Mouse (Mus musculus) kidney, adult 8-10 months (tissue): ENCODE data around the gene Olfr1314.

ENCODE experiments used
- DNase-seq, 2 experiments: peaks; one replicate each; pipeline ENCODE4 v3.0.0; 2022

Olfr1314 gene

DNA sequence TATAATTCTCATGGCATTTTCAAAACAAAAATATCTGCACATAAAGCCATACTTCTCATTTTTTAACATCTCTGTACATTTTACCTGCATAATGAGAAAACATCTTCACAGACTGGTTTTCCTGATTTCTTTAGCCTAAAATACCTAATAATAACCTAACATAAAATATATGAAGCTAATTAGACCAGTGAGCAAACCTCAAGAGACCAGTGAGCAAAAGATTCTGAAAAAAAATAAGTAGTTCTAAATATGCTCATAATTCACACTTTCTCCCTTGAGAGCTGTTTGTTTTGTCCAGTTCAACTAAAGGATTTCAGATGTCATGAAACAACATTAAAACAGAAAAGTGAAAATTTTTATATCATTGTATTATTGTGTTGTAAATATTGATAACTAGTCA lies at the start of gene Olfr1314:
TSS of gene Olfr1314 (minus strand) at position 101 of the 400 bp plus-strand sequence.
- no peak for DNase-seq

DNA sequence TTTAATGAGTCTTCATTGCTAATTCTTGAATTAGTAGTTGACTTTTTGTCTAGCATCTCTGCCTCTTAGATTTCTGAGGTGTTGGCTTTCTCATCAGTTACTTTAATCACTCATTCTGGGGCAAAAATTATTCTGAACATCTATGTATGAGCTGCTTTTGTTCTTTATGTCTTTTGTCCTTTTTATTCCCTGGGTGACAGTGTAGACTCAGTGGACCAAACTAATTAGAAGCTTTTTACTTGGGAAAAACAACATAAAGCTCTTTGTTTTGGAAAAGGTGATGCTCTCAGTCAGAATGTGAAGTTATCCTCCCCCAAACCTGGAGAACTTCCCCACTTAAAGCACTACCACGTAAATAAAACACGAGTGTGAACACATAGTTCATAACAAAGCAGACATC lies 43.4 kb upstream of the Olfr1314 start, which contains the start of gene Olfr1317:
TSS of gene Olfr1317 (plus strand) at position 301 of the 400 bp plus-strand sequence.
- no peak for DNase-seq

DNA sequence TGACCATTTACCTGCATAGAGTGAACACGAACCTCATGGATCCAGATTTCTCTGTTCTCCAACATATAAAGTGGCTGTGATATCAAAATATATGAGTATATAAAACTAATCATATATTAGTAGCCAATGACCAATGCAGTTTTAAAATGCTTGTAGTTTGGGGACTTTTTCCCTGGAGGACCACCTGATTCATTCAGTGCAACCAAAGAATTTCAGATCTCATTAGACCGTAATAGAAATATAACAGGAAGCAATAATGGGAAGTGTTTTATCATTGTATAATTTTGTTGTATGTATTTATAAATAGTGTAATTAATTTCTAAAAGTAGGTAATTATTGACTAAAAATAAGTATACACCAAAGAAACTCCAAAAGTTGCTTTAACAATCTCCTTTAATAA lies 38.3 kb upstream of the Olfr1314 start, which contains the start of gene Olfr1316:
TSS of gene Olfr1316 (minus strand) at position 101 of the 400 bp plus-strand sequence.
- DNase-seq, result no peak

DNA sequence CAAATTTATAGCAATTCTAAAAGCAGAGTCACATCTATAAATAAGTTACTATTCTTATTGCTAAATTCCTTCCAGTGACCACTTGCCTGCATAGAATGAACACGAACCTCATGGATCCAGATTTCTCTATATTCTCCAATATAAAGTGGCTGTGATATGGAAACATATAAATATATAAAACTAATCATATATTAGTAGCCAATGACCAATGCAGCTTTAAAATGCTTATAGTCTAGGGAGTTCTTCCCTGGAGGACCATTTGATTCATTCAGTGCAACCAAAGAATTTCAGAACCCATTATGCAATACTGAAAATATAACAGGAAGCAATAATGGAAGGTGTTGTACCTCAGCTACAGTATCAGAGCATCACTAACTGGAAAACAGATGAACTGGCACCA lies 18.8 kb upstream of the Olfr1314 start, which contains the start of gene Olfr1315-ps1:
TSS of gene Olfr1315-ps1 (minus strand) at position 101 of the 400 bp plus-strand sequence.
- DNase-seq, result no peak

DNA sequence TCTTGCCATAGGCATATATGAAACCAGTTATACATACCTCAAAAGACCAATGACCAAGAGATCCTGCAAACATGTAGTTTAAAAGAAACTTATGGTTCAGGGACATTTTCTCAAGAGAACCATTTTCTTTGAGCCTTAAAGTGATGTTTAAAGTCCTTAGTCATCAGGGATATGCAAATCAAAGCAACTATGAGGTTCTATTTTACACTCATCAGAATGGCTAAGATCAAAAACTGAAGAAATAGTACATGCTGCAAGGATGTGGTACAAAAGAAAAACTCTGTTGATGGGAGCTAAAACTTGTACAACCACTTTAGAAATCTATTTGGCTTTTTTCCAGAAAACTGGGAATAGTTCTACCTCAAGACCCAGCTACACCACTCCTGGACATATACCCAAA lies 18.8 kb downstream of the Olfr1314 start, which contains the start of gene Olfr1313:
TSS of gene Olfr1313 (minus strand) at position 101 of the 400 bp plus-strand sequence.
- no peak for DNase-seq

DNA sequence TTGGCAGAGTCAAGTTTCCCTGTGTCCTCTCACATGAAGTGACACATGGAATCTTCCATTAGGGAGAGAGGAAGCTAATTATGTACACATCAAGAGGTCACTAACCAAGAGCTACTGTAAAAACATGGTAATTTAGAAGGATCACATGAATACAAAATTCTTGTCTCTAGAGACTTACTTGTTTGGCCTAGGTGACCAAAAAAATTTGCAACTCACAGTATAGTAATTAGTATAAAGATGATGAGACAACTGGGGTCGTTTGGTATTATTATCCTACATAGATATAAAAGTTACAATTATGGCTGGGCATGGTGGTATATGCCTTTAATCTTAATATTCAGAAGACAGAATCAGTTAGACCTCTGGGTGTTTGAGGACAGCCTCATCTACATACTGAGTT lies 46.4 kb downstream of the Olfr1314 start, which contains the start of gene Olfr1312:
TSS of gene Olfr1312 (minus strand) at position 101 of the 400 bp plus-strand sequence.
- DNase-seq, result no peak
